Mouse (Mus musculus): ENCODE data around the gene Slc12a3. TPM values are rescaled to one million over a fixed set of nuclear protein-coding genes. Genes with fewer than 3 reads are reported as not detected.

Gene Slc12a3
- total RNA-seq, 1 experiment from 2014 or later: not detected

DNA sequence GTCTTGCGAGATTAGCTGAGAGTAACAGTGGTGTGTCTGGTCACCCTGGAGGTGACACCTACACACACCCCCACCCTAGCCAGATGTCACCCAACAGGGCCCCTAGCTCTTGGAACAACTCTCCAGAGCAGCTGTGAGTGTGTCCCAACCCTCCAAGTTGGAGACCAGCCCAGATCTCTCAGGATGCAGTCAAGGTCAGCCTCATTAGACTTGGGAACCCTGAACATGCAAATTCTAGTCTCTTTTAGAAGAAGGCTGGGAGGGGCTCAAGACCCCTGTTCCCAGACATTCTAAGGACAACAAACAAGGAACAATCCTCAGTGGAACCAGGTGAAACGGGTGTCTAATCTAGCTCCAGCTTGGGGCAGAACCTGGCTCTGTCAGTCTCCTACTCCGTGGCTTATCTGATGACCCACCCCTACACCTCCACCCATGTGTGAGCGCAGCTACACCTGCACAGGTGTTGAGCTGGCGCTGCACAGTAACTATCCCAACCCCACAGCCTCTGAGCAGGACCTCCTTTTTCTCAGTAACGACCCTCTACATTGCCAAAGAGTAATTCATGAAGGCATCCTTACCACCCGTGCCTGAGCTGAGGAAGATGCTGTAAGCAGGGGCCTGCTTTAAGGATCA lies 33.7 kb downstream of the Slc12a3 start:
- 0 out of 4 replicates have a peak, but pooled peaks of 1 of the 2 experiments have one; percentile 0 for ATAC-seq (replicated peaks in 1 of 2; ENCODE audit: insufficient read depth in 1 of 2, low FRiP score in 2 of 2, low TSS enrichment in 1 of 2, low read depth in 1 of 2, poor library complexity in 2 of 2, severe bottlenecking in 2 of 2)

DNA sequence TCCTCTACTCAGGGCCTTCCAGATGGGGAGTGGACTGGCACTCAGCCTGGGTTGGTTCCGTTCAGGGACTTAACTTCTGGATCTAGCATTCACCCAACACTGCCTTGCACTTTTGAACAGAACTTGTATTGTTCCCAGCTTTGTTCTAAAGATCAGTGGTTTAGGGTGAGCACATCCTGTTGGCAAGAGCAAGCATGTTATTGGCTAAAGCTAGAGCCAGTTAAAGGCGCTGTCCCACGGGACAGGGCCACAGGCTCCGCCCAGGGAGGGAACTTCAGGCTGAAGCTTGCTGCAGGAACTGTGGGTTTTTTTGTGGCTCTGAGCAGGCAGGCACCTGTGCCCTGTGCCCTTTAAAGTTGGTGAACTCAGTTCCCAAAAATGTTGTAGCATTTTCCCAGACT lies 34.3 kb downstream of the Slc12a3 start:
- peak; percentile 82 to 88 for ATAC-seq (replicated peaks in 1 of 2; ENCODE audit: insufficient read depth in 1 of 2, low FRiP score in 2 of 2, low TSS enrichment in 1 of 2, low read depth in 1 of 2, poor library complexity in 2 of 2, severe bottlenecking in 2 of 2)

DNA sequence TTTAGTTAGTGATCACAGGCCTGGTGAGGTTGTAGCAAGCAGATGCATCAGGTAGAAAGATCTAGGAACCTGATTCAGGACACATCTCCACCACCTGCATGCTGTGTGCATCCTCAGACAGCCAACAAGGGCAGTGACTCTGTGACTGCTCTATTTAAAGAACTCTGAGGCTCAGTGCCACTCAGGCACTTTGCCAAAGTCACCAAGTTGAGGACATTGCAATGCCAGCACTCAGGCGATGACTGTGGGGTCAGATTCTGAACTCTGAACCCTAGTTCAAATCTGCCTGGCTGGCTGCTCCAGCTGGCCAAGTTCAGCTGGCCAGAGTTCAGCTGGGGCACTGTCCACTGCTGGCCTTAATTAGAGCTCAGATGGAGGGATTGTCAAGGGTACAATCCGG lies 34.9 kb downstream of the Slc12a3 start:
- no peak for ATAC-seq (replicated peaks in 1 of 2; ENCODE audit: insufficient read depth in 1 of 2, low FRiP score in 2 of 2, low TSS enrichment in 1 of 2, low read depth in 1 of 2, poor library complexity in 2 of 2, severe bottlenecking in 2 of 2)

DNA sequence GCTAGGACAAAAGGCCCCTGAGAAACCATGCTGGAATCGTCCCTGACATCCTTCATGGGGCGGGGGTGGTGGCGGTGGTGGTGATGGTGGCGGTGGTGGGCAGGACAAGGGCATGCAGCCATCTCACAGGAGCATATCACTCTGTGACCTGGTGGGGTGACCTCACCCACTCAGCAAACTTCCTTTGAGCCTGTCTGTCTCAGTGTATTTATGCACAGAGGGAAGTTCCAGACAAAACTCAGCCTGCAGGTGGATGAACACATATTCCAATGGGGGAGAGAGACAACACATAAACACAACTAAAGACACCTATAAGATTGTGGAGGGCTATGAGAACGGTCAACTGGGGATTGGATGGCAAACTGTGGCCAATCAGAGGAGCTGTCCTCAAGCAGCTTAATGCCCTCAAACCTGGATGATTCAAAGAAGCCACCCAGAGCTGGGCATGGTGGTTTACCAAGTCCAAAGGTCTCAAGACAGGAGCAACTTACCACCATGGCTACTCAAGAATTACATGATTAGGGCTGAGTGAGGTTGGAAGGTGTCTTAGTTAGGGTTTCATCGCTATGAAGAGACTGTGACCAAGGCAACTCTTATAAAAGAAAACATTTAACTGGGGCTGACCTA lies 35.8 kb downstream of the Slc12a3 start:
- ATAC-seq (replicated peaks in 1 of 2; ENCODE audit: insufficient read depth in 1 of 2, low FRiP score in 2 of 2, low TSS enrichment in 1 of 2, low read depth in 1 of 2, poor library complexity in 2 of 2, severe bottlenecking in 2 of 2): no peak

DNA sequence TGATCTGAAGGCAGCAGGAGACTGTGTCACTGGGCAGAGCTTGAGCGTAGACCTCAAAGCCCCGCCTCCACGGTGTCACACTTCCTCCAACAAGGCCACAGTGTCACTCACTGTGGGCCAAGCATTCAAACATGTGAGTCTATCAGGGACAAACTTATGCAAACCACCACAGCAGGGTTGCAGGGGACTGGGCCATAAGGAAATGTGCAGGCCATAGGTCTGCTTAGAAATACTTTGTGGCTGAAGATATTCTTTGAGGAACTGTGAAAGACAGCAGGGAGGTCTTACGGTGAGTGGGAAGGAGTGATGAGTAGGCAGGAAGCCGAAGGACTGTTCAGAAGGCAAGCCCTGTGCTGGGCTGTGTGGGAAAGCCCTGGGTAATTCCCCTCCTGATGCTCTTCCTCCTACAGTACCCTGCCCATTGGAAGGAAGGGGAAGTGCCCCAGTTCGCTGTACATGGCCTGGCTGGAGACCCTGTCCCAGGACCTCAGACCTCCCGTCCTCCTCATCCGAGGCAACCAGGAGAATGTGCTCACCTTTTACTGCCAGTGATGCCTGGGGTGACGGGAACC lies 36.5 kb downstream of the Slc12a3 start:
- peak; percentile 89 to 92 for ATAC-seq (replicated peaks in 1 of 2; ENCODE audit: insufficient read depth in 1 of 2, low FRiP score in 2 of 2, low TSS enrichment in 1 of 2, low read depth in 1 of 2, poor library complexity in 2 of 2, severe bottlenecking in 2 of 2)

DNA sequence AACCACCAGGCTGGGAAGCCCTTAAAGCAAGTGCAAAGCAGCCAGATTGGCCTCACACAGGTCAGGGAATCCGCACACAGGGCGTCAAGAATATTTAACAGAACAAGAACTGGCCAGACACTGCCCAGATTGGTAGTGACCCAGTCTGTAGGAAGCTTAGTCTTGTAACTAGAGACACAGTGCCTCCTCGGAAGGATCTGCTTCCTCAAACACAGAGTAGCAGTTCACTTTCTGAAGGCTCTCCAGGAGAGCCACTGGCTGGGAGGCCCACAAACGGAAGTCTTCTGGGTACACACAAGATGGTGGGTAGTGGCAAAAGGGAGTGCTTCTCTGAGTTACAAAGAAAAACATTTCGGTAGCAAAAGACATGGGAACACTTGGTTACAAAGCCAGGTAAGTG lies 41.8 kb downstream of the Slc12a3 start:
- no peak for ATAC-seq (replicated peaks in 1 of 2; ENCODE audit: insufficient read depth in 1 of 2, low FRiP score in 2 of 2, low TSS enrichment in 1 of 2, low read depth in 1 of 2, poor library complexity in 2 of 2, severe bottlenecking in 2 of 2)

DNA sequence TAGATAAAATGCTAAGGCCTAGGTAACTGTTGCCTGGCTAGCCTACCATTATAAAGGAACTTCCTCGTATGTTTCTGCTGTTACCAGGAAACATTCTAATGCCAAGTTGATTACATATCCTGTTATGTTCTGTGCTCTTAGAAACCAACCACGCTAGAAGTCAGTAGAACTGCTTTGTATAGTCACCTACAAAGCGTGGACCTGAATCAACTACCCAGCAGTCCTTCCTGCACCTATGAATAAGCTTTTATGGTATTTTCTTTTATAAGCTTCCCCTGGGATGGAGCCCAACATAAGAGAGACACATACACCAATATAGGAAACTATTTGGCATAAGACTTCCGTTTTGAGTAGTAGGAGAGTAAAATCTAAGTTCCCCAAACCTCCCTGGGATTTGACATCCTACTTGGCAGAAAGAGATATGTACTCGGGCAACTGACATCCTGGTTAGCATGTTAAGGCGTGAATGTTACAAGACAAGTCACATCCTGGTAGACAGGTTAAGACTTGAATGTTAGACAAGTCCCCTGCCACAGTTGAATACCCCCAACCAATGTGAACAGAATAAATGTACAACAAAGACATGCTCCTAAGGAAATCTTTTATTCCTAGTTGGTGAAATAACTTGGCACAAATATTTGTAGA lies 44.1 kb downstream of the Slc12a3 start:
- 0 out of 4 replicates have a peak, but pooled peaks have one; percentile 20 to 23 for ATAC-seq (replicated peaks in 1 of 2; ENCODE audit: insufficient read depth in 1 of 2, low FRiP score in 2 of 2, low TSS enrichment in 1 of 2, low read depth in 1 of 2, poor library complexity in 2 of 2, severe bottlenecking in 2 of 2)

DNA sequence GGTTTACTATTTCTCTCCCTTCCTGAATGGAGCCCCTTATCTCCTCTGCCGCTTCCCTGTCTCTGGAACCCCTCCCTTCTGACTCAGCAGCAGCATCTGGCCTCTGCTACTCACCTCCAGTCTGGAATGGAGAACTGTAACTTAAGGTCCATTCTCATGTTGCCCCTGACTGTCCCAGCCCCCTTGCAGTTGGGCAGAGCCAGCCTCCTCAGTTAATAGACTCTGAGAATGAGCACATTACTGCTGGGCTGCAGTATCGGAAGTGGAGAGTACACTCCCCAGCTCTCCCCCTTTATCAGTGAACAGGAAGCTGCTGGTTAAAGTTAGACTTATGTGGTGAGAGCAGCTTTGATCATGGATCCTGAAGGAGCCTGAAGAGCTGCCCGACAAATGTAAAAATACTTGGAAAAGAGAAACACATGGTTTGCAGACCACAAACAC lies 46.6 kb downstream of the Slc12a3 start:
- ATAC-seq (replicated peaks in 1 of 2; ENCODE audit: insufficient read depth in 1 of 2, low FRiP score in 2 of 2, low TSS enrichment in 1 of 2, low read depth in 1 of 2, poor library complexity in 2 of 2, severe bottlenecking in 2 of 2): peak; percentile 47 to 59; a peak in 3 of 4 replicates

DNA sequence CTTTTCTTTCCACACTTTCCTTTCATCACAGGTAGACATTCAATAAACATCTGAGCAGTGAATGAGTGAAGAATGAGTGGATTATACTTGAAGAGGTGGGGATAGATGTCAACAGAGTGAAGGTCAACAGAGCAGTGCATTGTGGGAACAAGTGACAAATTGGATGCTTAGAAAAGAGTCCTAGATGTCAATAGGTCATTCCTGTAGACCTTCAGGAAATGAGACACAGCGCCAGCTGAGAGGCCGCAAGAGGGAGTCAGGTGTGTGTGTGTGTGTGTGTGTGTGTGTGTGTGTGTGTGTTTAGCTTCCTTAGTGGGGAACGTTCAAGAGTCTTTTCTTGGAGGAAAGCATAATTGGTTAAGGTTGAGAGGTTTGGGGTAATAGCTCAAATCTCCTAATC lies 47.2 kb downstream of the Slc12a3 start:
- no peak for ATAC-seq (replicated peaks in 1 of 2; ENCODE audit: insufficient read depth in 1 of 2, low FRiP score in 2 of 2, low TSS enrichment in 1 of 2, low read depth in 1 of 2, poor library complexity in 2 of 2, severe bottlenecking in 2 of 2)

DNA sequence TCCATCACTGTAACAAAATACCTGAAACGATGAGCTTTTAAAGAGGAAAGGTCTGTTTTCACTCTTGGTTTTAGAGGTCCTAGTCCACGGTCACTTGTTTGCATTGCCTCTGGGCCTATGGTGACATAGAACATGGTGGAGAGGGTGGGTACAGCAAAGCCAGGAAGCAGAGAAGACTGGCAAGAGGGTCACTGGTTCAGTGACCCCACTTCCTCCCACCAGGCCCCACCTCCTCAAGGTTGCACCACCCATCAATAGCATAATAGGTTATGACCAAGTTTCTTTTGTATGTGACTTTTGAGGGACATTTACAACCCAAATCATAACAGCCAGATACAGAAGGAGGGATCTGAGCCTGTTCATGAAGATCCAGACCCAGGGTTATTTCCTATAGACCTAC lies 47.6 kb downstream of the Slc12a3 start:
- ATAC-seq (replicated peaks in 1 of 2; ENCODE audit: insufficient read depth in 1 of 2, low FRiP score in 2 of 2, low TSS enrichment in 1 of 2, low read depth in 1 of 2, poor library complexity in 2 of 2, severe bottlenecking in 2 of 2): no peak

DNA sequence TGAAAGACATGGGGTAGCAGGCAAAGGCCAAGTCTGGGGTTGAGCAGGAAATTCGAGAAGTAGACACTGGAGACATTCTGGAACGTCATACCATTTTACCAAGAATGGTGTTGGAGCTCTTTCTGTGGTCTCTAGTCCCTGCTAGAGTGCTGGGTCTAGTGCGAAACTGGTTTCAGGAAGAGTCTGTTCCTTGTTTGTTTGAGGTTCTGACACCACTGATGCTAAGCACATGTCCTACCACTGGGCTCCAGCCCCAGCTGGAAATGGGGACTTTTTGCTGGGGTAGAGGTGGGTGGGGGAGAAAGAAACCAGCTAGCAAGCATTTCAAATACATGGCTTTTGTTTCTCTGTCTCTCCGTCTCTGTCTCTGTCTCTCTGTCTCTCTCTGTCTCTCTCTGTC lies 48.0 kb downstream of the Slc12a3 start:
- no peak for ATAC-seq (replicated peaks in 1 of 2; ENCODE audit: insufficient read depth in 1 of 2, low FRiP score in 2 of 2, low TSS enrichment in 1 of 2, low read depth in 1 of 2, poor library complexity in 2 of 2, severe bottlenecking in 2 of 2)

DNA sequence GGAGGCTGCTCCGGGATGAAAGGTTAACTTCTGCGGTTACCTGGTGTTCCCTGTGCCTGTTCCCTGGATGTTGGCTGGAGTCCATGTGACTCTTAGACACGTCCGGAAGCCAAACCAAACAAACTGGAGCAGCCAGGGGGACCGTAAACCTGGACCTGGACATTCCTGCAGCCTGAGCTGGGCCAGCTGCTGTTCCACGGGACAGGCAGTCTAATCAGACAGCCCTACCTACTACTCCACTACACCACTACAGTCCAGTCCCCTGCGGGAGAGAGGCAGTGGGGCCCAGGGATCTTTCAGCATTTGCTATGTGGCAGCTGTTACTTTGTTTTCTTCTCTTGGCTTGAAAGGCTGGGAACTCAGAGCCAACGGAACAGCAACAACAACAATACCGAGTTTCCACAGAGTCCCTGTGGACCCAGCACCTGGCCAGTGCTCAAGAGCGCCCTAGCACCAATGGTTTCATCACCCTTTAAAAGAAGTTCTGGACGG lies 48.8 kb downstream of the Slc12a3 start:
- ATAC-seq (replicated peaks in 1 of 2; ENCODE audit: insufficient read depth in 1 of 2, low FRiP score in 2 of 2, low TSS enrichment in 1 of 2, low read depth in 1 of 2, poor library complexity in 2 of 2, severe bottlenecking in 2 of 2): no peak

DNA sequence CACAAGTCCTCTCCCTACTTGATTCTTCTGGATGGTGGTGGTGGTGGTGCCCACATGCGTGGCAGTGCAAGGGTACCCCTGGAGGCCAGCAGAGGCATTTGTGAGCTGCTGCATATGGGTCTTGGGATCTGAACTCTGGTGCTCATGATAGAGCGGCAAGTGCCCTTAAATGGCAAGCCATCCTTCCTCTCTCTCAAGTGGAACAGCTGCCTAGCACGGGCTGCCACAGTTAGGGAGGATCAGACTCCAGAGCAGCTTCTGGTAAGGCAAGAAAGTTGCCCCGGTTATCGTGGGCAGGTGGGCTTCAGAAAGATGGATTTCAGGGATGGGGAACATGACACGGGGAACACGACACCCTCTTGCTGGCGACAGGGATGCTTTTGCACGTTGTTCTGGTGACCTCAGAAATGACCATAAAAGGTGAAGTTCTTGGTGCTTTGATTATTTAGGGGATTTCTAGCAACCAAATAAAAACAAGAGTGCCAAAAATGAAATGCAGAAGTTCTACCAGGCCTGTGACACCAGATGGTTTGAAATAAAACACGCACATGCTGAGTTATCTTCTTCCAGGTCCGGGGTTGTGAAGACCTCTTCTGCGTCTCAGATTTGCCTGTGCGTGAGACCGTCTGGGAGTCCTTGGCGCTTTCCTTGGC lies 49.9 kb downstream of the Slc12a3 start:
- ATAC-seq (replicated peaks in 1 of 2; ENCODE audit: insufficient read depth in 1 of 2, low FRiP score in 2 of 2, low TSS enrichment in 1 of 2, low read depth in 1 of 2, poor library complexity in 2 of 2, severe bottlenecking in 2 of 2): 0 out of 4 replicates have a peak, but pooled peaks of 1 of the 2 experiments have one; percentile 27

DNA sequence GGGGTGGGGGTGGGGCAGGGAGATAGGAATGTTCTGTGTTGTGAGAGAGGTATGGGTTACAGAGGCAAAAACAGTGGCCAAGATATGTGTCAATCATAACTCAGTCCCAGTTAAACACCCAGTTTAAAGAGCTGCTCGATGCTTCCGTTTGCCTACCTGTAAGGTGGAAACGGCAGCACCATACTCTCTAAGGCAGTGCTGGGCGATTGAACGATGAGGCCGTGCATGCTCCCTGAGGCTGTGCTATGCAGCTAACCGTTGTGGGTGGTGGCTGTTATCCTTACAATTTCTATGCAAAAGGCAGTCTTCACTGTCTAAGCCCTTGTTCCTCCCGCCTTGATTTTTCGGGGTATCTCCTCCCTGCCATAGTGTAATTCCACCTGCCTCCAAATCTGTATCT lies 50.7 kb downstream of the Slc12a3 start:
- ATAC-seq (replicated peaks in 1 of 2; ENCODE audit: insufficient read depth in 1 of 2, low FRiP score in 2 of 2, low TSS enrichment in 1 of 2, low read depth in 1 of 2, poor library complexity in 2 of 2, severe bottlenecking in 2 of 2): no peak

DNA sequence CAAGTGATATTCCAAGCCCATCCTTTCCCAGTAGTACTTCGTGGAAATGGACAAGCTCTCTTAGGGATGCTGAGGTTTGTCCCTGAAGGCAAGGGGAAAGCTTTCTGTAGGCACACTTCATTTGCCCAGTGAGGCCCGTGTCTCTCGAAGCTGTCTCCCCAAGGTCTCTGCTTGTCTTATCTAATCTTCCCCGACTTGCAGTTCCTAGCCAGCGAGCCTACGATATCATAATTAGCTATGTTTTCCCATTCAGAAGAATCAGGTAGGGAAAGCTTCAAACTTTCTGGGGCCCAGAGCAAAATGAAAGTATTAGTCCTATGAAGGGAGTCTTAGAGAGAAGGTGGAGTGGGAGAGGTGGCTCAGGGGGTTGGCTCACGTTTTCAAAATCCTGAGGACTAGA lies 55.2 kb downstream of the Slc12a3 start:
- ATAC-seq (replicated peaks in 1 of 2; ENCODE audit: insufficient read depth in 1 of 2, low FRiP score in 2 of 2, low TSS enrichment in 1 of 2, low read depth in 1 of 2, poor library complexity in 2 of 2, severe bottlenecking in 2 of 2): no peak

DNA sequence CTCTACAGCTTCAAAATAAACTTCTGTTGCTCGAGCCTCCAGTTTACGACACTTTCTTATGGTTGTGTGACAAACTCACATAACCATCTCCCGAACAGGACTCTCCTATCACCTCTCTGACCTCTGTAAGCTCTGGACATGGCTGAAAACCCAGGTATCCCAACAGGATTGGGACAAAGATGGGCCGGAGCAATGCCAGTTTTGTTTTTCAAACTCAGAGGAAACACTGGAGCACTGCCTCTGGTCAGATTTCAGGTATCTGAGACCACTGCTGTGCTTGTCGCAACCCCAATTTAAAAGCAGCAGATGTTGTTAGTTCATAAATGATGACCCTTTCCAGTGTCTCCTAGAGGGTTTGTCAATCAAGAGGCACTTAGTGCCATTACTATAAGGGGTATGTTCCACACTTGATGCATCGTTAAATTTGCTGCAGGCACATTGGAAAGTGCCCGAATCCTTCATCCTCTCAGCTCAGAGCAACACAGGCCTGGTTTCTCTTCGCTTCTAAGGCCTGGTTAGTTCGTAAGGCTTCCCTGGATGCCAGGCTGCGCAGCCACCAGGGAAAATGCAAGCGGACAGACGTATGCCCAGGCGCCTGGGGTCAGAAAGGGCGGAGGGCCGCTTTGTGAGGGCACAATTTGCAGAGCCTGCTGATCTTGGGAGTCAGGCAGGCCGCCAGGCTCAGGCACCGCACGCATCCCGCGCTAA lies 56.7 kb downstream of the Slc12a3 start:
- ATAC-seq (replicated peaks in 1 of 2; ENCODE audit: insufficient read depth in 1 of 2, low FRiP score in 2 of 2, low TSS enrichment in 1 of 2, low read depth in 1 of 2, poor library complexity in 2 of 2, severe bottlenecking in 2 of 2): peak; percentile 5 to 12; a peak in 3 of 4 replicates

All from hematopoietic stem cell, adult 5-6 weeks (primary cell).